Mouse (Mus musculus) hindbrain, embryonic 13.5 days (tissue): Measurements from ENCODE around the gene Nt5c. TPM values are rescaled to one million over a fixed set of nuclear protein-coding genes. Genes with fewer than 3 reads are reported as not detected.
A peak's percentile ranks its signal among the peaks of the same experiment; 100 is the strongest.
"Not testable (repeated sequence)": the region's sequence is repeated elsewhere in the genome, so short reads cannot be mapped to it uniquely, and the experiment has no call there.

Experiments
- ATAC-seq: fragments of 200-750 bp; cut with Nextera tagmentation; 2 replicates; pipeline ENCODE4 v1.8.0; 2017; ENCODE audit warnings: moderate TSS enrichment; ENCODE audit not compliant: low FRiP score
- H3K27ac ChIP-seq: fragments of 300-500 bp; sonication (generic); 2 replicates; pipeline ENCODE4 v1.5.1; 2015; ENCODE audit warnings: inconsistent platforms, mild to moderate bottlenecking, moderate library complexity
- H3K27me3 ChIP-seq: fragments of 300-500 bp; sonication (generic); 2 replicates; pipeline ENCODE4 v1.6.1; 2015; ENCODE audit warnings: mild to moderate bottlenecking, inconsistent platforms
- H3K36me3 ChIP-seq: fragments of 300-500 bp; sonication (generic); 2 replicates; pipeline ENCODE4 v1.6.1; 2015; ENCODE audit warnings: mild to moderate bottlenecking, inconsistent platforms
- H3K4me1 ChIP-seq: fragments of 300-500 bp; sonication (generic); replicated peaks from 2 replicates; pipeline ENCODE4 v1.6.1; 2015; ENCODE audit warnings: inconsistent platforms
- H3K4me2 ChIP-seq: fragments of 300-500 bp; sonication (generic); 2 replicates; pipeline ENCODE4 v1.6.1; 2015; ENCODE audit warnings: inconsistent platforms, mild to moderate bottlenecking, moderate library complexity
- H3K4me3 ChIP-seq: fragments of 300-500 bp; sonication (generic); 2 replicates; pipeline ENCODE4 v1.5.1; 2015; ENCODE audit warnings: mild to moderate bottlenecking, inconsistent platforms
- H3K9ac ChIP-seq: fragments of 300-500 bp; sonication (generic); 2 replicates; pipeline ENCODE4 v1.6.1; 2015; ENCODE audit warnings: mild to moderate bottlenecking, inconsistent platforms
- H3K9me3 ChIP-seq: fragments of 300-500 bp; sonication (generic); 2 replicates; pipeline ENCODE4 v1.6.1; 2016; ENCODE audit warnings: inconsistent platforms
- WGBS: fragments of 180-500 bp; shearing (Covaris S2); methylation state at CpG from one replicate; pipeline ENCODE4 v1.1.7; 2015; 5-methylcytosine and 5-hydroxymethylcytosine counted together
- polyA plus RNA-seq: library from polyadenylated mRNA; unstranded; fragments of >200 nt; fragmentation: Nextera tagmentation; extraction: Ambion mirVana; gene quantifications from 2 replicates; pipeline ENCODE4 v1.2.1, GENCODE M21; 2015

Gene Nt5c
- polyA plus RNA-seq, 1 experiment from 2014 or later: 104 TPM

DNA sequence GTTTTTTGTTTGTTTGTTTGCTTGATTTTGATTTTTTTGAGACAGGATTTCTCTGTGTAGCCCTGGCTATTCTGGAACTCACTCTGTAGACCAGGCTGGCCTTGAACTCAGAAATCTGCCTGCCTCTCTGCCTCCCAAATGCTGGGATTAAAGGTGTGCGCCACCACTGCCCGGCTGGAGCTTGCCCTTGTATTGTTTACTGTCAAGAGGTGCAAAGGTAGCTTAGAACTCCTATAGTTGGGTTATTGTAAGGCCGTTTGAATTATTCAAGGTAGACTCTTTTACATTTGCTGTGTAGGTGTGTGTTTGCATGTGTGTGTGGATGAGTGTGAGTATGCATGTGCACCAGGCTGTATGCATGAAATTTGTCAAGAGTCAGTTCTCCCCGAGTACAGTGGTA lies 15.0 kb downstream of the Nt5c start:
- peak overlapping the region; percentile 89 for H3K9ac ChIP-seq
- not testable (repeated sequence) for H3K9me3 ChIP-seq, ATAC-seq, H3K27ac ChIP-seq, H3K27me3 ChIP-seq
- H3K4me2 ChIP-seq: peak overlapping the region; percentile 98
- H3K4me3 ChIP-seq: peak overlapping the region; percentile 92
- H3K4me1 ChIP-seq: peaks cover 35% of the 10 kb centered on the region
- peaks cover 13% of the 10 kb centered on the region for H3K36me3 ChIP-seq
- 82% methylated on average over 4 of the region's 4 CpGs for WGBS

DNA sequence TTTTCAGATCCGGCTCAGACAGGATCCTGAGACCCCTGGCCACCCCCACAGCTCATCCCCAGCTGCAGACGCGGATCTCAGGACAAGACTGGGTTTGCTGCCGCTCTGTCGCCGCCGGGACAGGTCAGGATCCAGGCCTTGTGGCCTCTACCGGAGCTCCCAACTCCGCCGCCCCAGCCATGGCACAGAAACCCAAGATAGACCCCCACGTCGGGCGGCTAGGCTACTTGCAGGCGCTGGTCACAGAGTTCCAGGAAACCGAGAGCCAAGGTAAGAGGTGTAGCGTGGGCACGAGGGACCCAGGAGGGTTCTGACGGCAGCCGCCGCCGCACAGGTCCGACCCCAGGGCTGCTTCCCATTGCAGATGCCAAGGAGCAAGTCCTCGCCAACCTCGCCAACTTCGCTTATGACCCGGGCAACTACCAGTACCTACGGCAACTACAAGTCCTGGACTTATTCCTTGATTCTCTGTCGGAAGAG lies 15.9 kb downstream of the Nt5c start:
- no peaks in the 10 kb centered on the region for H3K9me3 ChIP-seq
- H3K4me1 ChIP-seq: peaks cover 35% of the 10 kb centered on the region
- H3K9ac ChIP-seq: peak overlapping the region; percentile 89
- H3K27ac ChIP-seq: peak overlapping the region; percentile 88
- 4% methylated on average over 28 of the region's 28 CpGs for WGBS
- no peaks in the 10 kb centered on the region for H3K27me3 ChIP-seq
- H3K4me3 ChIP-seq: peak overlapping the region; percentile 92
- ATAC-seq: peak; percentile 64
- peak overlapping the region; percentile 98 for H3K4me2 ChIP-seq
- peaks cover 13% of the 10 kb centered on the region for H3K36me3 ChIP-seq

GRCm38 (mm10) chr11:115475025-115475757 lies 16.5 kb downstream of the Nt5c start, which contains the start of gene Armc7:
Gene Armc7, plus strand, starts transcription at chr11:115475667.
- H3K9me3 ChIP-seq: no peaks in the 10 kb centered on the region
- H3K9ac ChIP-seq: peak within 1 kb of the TSS; percentile 89
- peak within 1 kb of the TSS; percentile 92 for H3K4me3 ChIP-seq
- H3K4me2 ChIP-seq: peak within 1 kb of the TSS; percentile 98
- peak within 1 kb of the TSS; percentile 88 for H3K27ac ChIP-seq
- ATAC-seq: peak; percentile 96
- H3K36me3 ChIP-seq: peaks cover 9% of the 10 kb centered on the region
- no peaks in the 10 kb centered on the region for H3K27me3 ChIP-seq
- peaks cover 35% of the 10 kb centered on the region for H3K4me1 ChIP-seq
- under 1% methylated on average over 26 of the region's 26 CpGs for WGBS

DNA sequence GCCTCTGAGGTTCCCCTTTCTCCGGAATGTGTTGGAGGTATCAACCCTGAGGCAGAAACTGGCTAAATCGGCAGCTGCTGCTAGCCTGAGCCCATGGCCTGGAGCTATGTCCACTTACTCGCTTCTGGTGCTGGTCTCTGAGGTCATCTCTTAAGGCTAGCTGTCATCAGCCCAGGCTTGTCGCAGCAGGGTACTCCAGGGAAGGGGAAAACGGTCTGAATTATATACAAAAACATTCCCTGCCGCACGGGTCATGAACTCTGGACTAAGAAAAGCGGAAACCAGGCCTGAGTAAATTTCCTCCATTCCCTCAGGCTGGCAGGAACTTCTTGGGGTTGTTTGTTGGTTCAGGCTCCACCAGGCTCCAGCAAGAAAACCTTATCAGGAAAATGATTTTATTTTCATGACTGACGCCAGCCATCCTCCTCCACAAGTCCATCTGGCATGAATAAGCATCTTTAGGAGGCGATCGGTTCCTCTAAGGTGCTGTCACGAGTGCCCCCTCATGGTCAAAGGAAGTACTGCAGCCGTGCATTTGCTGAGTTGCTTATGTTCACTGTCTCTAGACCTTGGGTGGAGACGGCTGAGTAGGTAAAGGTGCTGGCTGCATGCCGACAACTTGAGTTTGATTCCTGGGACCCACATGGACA lies 17.9 kb downstream of the Nt5c start:
- H3K9me3 ChIP-seq: no peaks in the 10 kb centered on the region
- H3K4me2 ChIP-seq: 0 out of 2 replicates have a peak overlapping the region, but pooled peaks have one; percentile 25
- H3K27ac ChIP-seq: peak overlapping the region; percentile 88; the same call in 1 of the 2 replicates
- no peak overlapping the region for H3K4me3 ChIP-seq
- H3K27me3 ChIP-seq: 0 out of 2 replicates have a peak, but pooled peaks cover 5% of the 10 kb centered on the region
- H3K9ac ChIP-seq: peak overlapping the region; percentile 39; the same call in 1 of the 2 replicates
- no peaks in the 10 kb centered on the region for H3K36me3 ChIP-seq
- 22% methylated on average over 15 of the region's 15 CpGs for WGBS
- H3K4me1 ChIP-seq: peaks cover 35% of the 10 kb centered on the region
- ATAC-seq: no peak; the same call in 1 of the 2 replicates

DNA sequence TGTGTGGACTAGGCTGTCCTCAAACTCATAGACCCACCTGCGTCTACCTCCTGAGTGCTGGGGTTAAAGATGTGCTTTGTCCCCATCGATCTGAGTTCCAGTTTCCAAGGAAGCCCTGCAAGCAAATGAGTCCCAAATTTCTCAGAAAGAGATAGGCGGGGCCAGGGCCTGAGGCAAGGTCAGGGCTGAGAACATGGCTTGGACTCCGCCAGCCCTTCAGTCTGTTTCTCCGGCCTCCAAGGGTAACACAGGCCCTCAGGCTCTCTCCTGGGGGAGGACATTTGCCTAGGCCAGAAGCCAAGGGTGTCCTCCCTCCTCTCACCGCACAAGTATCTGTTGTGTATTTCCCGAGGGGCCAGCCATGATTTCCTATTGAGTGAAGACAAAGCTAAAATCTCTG lies 19.5 kb downstream of the Nt5c start:
- H3K4me2 ChIP-seq: no peak overlapping the region
- 0 out of 2 replicates have a peak, but pooled peaks cover 5% of the 10 kb centered on the region for H3K27me3 ChIP-seq
- 0 out of 2 replicates have a peak overlapping the region, but pooled peaks have one; percentile 5 for H3K9ac ChIP-seq
- no peaks in the 10 kb centered on the region for H3K36me3 ChIP-seq
- no peaks in the 10 kb centered on the region for H3K9me3 ChIP-seq
- H3K27ac ChIP-seq: no peak overlapping the region
- WGBS: 87% methylated on average over 7 of the region's 7 CpGs
- H3K4me1 ChIP-seq: peaks cover 37% of the 10 kb centered on the region
- ATAC-seq: no peak
- H3K4me3 ChIP-seq: no peak overlapping the region

DNA sequence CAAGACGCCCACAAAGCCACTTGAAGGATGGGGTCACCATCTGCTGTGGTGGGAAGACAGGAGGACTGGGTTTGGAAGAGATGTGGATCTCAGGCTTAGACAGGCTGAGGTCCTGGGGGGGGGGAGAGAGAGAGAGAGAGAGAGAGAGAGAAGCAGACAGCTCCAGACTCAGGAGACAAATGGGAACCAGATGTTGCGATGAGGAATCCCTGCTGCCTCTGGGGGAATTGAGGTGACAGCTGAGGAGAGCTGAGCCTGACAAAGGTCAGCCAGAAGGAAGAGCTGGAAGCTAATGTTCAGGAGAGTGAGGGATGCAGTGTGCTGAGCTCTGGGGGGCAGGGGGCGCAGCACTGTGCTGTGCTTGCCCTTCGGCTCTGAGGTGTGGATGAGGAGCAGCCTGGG lies 24.4 kb downstream of the Nt5c start:
- Histone ChIP-seq H3K36me3 (no peaks in the 10 kb centered on the region), H3K4me1 (peaks cover 11% of the 10 kb centered on the region), H3K9ac (peak overlapping the region; percentile 55; the same call in 1 of the 2 replicates), H3K27ac (no peak overlapping the region), H3K4me2 (no peak overlapping the region), H3K9me3 (no peaks in the 10 kb centered on the region), H3K4me3 (no peak overlapping the region), H3K27me3 (0 out of 2 replicates have a peak, but pooled peaks cover 16% of the 10 kb centered on the region)
- no peak for ATAC-seq
- WGBS: 51% methylated on average over 4 of the region's 4 CpGs

GRCm38 (mm10) chr11:115464851-115465250 lies 26.8 kb downstream of the Nt5c start:
- H3K9me3 ChIP-seq: no peaks in the 10 kb centered on the region
- H3K4me2 ChIP-seq: no peak overlapping the region
- no peaks in the 10 kb centered on the region for H3K36me3 ChIP-seq
- ATAC-seq: no peak
- H3K27me3 ChIP-seq: 0 out of 2 replicates have a peak, but pooled peaks cover 16% of the 10 kb centered on the region
- no peak overlapping the region for H3K4me3 ChIP-seq
- no peak overlapping the region for H3K27ac ChIP-seq
- peaks cover 12% of the 10 kb centered on the region for H3K4me1 ChIP-seq
- WGBS: 91% methylated on average over 8 of the region's 8 CpGs
- no peak overlapping the region for H3K9ac ChIP-seq

DNA sequence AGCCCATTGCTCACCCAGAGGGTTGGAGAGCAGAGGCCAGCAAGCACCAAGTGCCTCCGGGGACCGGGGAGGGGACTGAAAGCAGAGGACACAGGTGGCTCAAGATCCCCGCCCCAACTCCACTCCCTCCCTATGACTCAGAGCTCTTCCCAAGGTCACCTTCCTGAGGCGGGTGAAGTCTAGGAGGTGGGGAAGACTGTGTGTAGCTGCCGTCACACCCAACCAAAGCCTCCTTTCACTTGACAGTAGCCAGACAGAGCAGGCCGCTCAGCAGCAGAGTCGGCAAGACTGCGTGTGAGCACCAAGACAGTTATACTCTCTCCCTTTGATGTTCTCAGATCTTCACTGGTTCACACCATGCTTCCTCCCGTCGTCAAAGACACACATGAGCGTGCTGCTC lies 28.3 kb downstream of the Nt5c start:
- no peak for ATAC-seq

GRCm38 (mm10) chr11:115462243-115462891 lies 29.3 kb downstream of the Nt5c start, which contains the start of gene Slc16a5:
Gene Slc16a5, plus strand, starts transcription at chr11:115462474.
- H3K9me3 ChIP-seq: no peaks in the 10 kb centered on the region
- no peaks in the 10 kb centered on the region for H3K36me3 ChIP-seq
- 77% methylated on average over 16 of the region's 16 CpGs for WGBS
- H3K9ac ChIP-seq: no peak within 1 kb of the TSS
- no peak within 1 kb of the TSS for H3K4me3 ChIP-seq
- H3K27ac ChIP-seq: no peak within 1 kb of the TSS
- H3K4me1 ChIP-seq: peaks cover 10% of the 10 kb centered on the region
- H3K27me3 ChIP-seq: 0 out of 2 replicates have a peak, but pooled peaks cover 12% of the 10 kb centered on the region
- ATAC-seq: no peak
- no peak within 1 kb of the TSS for H3K4me2 ChIP-seq

More for the DNA sequence above, 28.3 kb downstream of the Nt5c start:
- Histone ChIP-seq H3K9me3 (no peaks in the 10 kb centered on the region), H3K4me2 (no peak overlapping the region), H3K27ac (no peak overlapping the region), H3K27me3 (0 out of 2 replicates have a peak, but pooled peaks cover 12% of the 10 kb centered on the region), H3K4me1 (peaks cover 12% of the 10 kb centered on the region), H3K9ac (no peak overlapping the region), H3K4me3 (no peak overlapping the region), H3K36me3 (no peaks in the 10 kb centered on the region)
- 78% methylated on average over 11 of the region's 11 CpGs for whole genome bisulfite sequencing

- H3K27me3 ChIP-seq: 0 out of 2 replicates have a peak, but pooled peaks cover 12% of the 10 kb centered on the region
- H3K36me3 ChIP-seq: no peaks in the 10 kb centered on the region
- 70% methylated on average over 5 of the region's 5 CpGs for WGBS
- H3K4me1 ChIP-seq: peaks cover 11% of the 10 kb centered on the region; the same call in 1 of the 2 replicates
- H3K9me3 ChIP-seq: no peaks in the 10 kb centered on the region
- no peak overlapping the region for H3K4me2 ChIP-seq
- H3K4me3 ChIP-seq: no peak overlapping the region
- no peak overlapping the region for H3K9ac ChIP-seq
- no peak for ATAC-seq
- H3K27ac ChIP-seq: no peak overlapping the region
These were observed 29.8 kb downstream of the Nt5c start for GRCm38 (mm10) chr11:115461846-115462242.

DNA sequence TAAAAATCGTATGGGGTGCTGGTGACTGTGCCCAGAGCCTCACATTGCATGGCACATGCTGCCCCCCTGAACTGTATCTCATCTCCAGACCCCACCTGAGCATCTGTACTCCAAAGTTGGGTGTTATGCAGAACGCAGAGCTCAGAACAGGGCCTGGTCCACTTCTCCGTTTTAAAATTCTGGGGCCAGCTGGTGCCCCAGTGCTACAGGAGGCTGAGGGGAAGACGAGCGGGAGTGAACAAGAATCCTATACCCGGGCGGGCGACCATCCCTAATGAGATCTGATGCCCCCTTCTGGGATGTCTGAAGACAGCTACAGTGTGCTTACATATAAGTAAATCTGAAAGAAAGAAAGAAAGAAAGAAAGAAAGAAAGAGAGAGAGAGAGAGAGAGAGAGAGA lies 30.7 kb downstream of the Nt5c start:
- Histone ChIP-seq H3K27ac (no peak overlapping the region), H3K4me1 (peaks cover 11% of the 10 kb centered on the region; the same call in 1 of the 2 replicates), H3K4me3 (no peak overlapping the region), H3K36me3 (no peaks in the 10 kb centered on the region), H3K4me2 (no peak overlapping the region), H3K9me3 (no peaks in the 10 kb centered on the region), H3K9ac (no peak overlapping the region), H3K27me3 (0 out of 2 replicates have a peak, but pooled peaks cover 12% of the 10 kb centered on the region)
- 19% methylated on average over 8 of the region's 8 CpGs for WGBS
- ATAC-seq: no peak

DNA sequence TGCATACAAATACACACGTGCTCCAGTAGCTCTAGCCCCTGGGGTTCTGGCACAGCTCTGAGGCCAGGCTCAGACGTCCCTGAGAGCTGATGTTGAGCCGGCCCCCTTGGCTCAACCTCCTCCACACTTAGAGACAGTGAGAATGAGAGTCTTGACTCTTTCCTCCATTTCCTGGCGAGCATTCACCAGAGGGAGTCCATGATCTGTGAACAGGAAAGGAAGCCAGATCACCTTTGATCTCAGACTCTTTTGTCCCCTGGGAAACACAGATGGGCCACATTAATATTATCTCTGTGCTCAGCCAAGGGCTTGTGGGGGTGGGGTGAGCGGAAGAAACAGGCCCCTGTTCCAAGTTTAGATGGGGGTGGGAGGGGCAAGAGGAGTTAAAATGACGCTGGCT lies 34.3 kb downstream of the Nt5c start:
- Histone ChIP-seq H3K4me2 (no peak overlapping the region), H3K27me3 (0 out of 2 replicates have a peak, but pooled peaks cover 6% of the 10 kb centered on the region), H3K9ac (no peak overlapping the region), H3K4me3 (no peak overlapping the region), H3K36me3 (no peaks in the 10 kb centered on the region), H3K4me1 (peaks cover 9% of the 10 kb centered on the region; the same call in 1 of the 2 replicates), H3K27ac (no peak overlapping the region), H3K9me3 (no peaks in the 10 kb centered on the region)
- no peak for ATAC-seq
- 36% methylated on average over 6 of the region's 6 CpGs for WGBS
